Mouse (Mus musculus) spleen, adult 2 months (tissue): ENCODE results near the gene Tnni2. TPM values are rescaled to one million over a fixed set of nuclear protein-coding genes. Genes with fewer than 3 reads are reported as not detected.

ENCODE experiments used
- DNase-seq, 2 experiments: peaks; one replicate each; pipeline versions ENCODE4 v3.0.0 to v3.0.0-alpha.2; 2012 to 2021; ENCODE audit warnings: low spot score in 2 of 2, low read depth in 1 of 2
- H3K27ac ChIP-seq: fragments of 200-500 bp; 2 replicates; pipeline ENCODE4 v1.5.1; 2012; ENCODE audit warnings: low read length, inconsistent platforms; ENCODE audit not compliant: insufficient read depth
- H3K27me3 ChIP-seq: fragments of 200-500 bp; 2 replicates; pipeline ENCODE4 v1.6.1; 2012; ENCODE audit warnings: mild to moderate bottlenecking, moderate library complexity, low read length, inconsistent platforms; ENCODE audit not compliant: control insufficient read depth, insufficient read depth
- H3K36me3 ChIP-seq: fragments of 200-500 bp; 2 replicates; pipeline ENCODE4 v1.6.1; 2012; ENCODE audit warnings: mild to moderate bottlenecking, low read length, inconsistent platforms; ENCODE audit not compliant: control insufficient read depth, insufficient read depth
- H3K4me1 ChIP-seq: fragments of 200-500 bp; 2 replicates; pipeline ENCODE4 v1.6.1; 2011; ENCODE audit warnings: inconsistent platforms; ENCODE audit not compliant: control insufficient read depth, insufficient read depth, insufficient read length
- H3K4me3 ChIP-seq: fragments of 200-500 bp; 2 replicates; pipeline ENCODE4 v1.5.1; 2011; ENCODE audit warnings: mild to moderate bottlenecking, inconsistent platforms; ENCODE audit not compliant: insufficient read depth, insufficient read length; ENCODE audit errors: extremely low read depth
- CTCF ChIP-seq: fragments of 200-500 bp; IDR thresholded peaks from 2 replicates; pipeline ENCODE4 v1.5.1; 2011; ENCODE audit warnings: mild to moderate bottlenecking, inconsistent platforms; ENCODE audit not compliant: insufficient read depth, insufficient read length, insufficient replicate concordance; ENCODE audit errors: extremely low read depth
- POLR2A ChIP-seq: fragments of 200-500 bp; IDR thresholded peaks from 2 replicates; pipeline ENCODE4 v1.6.1; 2011; ENCODE audit warnings: low read depth, low read length, inconsistent platforms
- WGBS: fragments of 180-500 bp; shearing (Covaris S2); methylation state at CpG from one replicate; pipeline ENCODE4 v1.1.7; 2018; 5-methylcytosine and 5-hydroxymethylcytosine counted together
- polyA plus RNA-seq: library from polyadenylated mRNA; depleted of rRNA; stranded (reverse); fragments of >200 nt; gene quantifications from 2 replicates; pipeline ENCODE4 v1.2.3, GENCODE M21; 2012; rRNA removed

The Tnni2 gene
- polyA plus RNA-seq, 1 experiment, result 3.9 TPM

GRCm38 (mm10) chr7:142487341-142487859 is 45.8 kb downstream of the Tnni2 start:
- TF ChIP-seq CTCF (no peak), POLR2A (no peak)
- Histone ChIP-seq H3K4me3 (no peak overlapping the region), H3K27ac (no peak overlapping the region), H3K4me1 (no peaks in the 10 kb centered on the region), H3K27me3 (no peaks in the 10 kb centered on the region), H3K36me3 (peaks cover 76% of the 10 kb centered on the region)
- whole genome bisulfite sequencing, result 84% methylated on average over 9 of the region's 9 CpGs
- DNase-seq, result no peak

GRCm38 (mm10) chr7:142488053-142488452 is 46.4 kb downstream of the Tnni2 start:
- Histone ChIP-seq H3K36me3 (peaks cover 82% of the 10 kb centered on the region), H3K4me1 (no peaks in the 10 kb centered on the region), H3K27me3 (no peaks in the 10 kb centered on the region), H3K4me3 (no peak overlapping the region), H3K27ac (no peak overlapping the region)
- 80% methylated on average over 3 of the region's 3 CpGs for WGBS
- no peak for DNase-seq
- TF ChIP-seq POLR2A (no peak), CTCF (no peak)

- no peaks in the 10 kb centered on the region for H3K27me3 ChIP-seq
- H3K4me3 ChIP-seq, result no peak overlapping the region
- H3K4me1 ChIP-seq, result no peaks in the 10 kb centered on the region
- TF ChIP-seq POLR2A (no peak), CTCF (no peak)
- H3K27ac ChIP-seq, result no peak overlapping the region
- 99% methylated on average over 8 of the region's 8 CpGs for WGBS
- H3K36me3 ChIP-seq, result peaks cover 47% of the 10 kb centered on the region
- no peak for DNase-seq
Measured at GRCm38 (mm10) chr7:142493535-142493934, 51.9 kb downstream of the Tnni2 start.

Other genes starting within 250 kb of the Tnni2 start
- not detected in 2 replicates for gene Krtap5-3, start 240.4 kb upstream of the Tnni2 start, polyA plus RNA-seq
- gene Gm7579, start 229.9 kb upstream of the Tnni2 start, polyA plus RNA-seq, result not detected in 2 replicates
- not detected in 2 replicates for gene Krtap5-5, start 211.8 kb upstream of the Tnni2 start, polyA plus RNA-seq
- gene Gm40460, start 200.7 kb upstream of the Tnni2 start, polyA plus RNA-seq, result not detected in 2 replicates
- not detected in 2 replicates for gene Gm2431, start 183.5 kb upstream of the Tnni2 start, polyA plus RNA-seq
- not detected in 2 replicates for gene Gm4559, start 167.4 kb upstream of the Tnni2 start, polyA plus RNA-seq
- not detected in 2 replicates for gene Krtap5-1, start 144.7 kb upstream of the Tnni2 start, polyA plus RNA-seq
- gene Krtap5-4, start 138.3 kb upstream of the Tnni2 start, polyA plus RNA-seq, result not detected in 2 replicates
- gene Ifitm10, start 68.1 kb upstream of the Tnni2 start, polyA plus RNA-seq, result 14.7 and 20.2 TPM in 2 replicates
- gene Gm49369, start 59.1 kb upstream of the Tnni2 start, polyA plus RNA-seq, result 0.21 TPM in 1 of 2 replicates, not detected in the other
- 359 and 461 TPM in 2 replicates for gene Ctsd, start 53.8 kb upstream of the Tnni2 start, polyA plus RNA-seq
- 0.94 and 1.1 TPM in 2 replicates for gene Syt8, start 7.0 kb upstream of the Tnni2 start, polyA plus RNA-seq
- gene Lsp1, start 19.0 kb downstream of the Tnni2 start, polyA plus RNA-seq, result 368 and 410 TPM in 2 replicates
- 1.6 and 1.8 TPM in 2 replicates for gene Tnnt3, start 57.0 kb downstream of the Tnni2 start, polyA plus RNA-seq
- gene Mrpl23, start 90.9 kb downstream of the Tnni2 start, polyA plus RNA-seq, result 8.1 and 8.4 TPM in 2 replicates
- gene Igf2, start 225.0 kb downstream of the Tnni2 start, polyA plus RNA-seq, result 13.9 and 16.6 TPM in 2 replicates
- gene Gm49394, start 228.1 kb downstream of the Tnni2 start, polyA plus RNA-seq, result not detected in 2 replicates